Mouse (Mus musculus) WW6 (cell line): ENCODE measurements around the gene Uroc1.

Experiments used
- DNase-seq: peaks from one replicate; pipeline ENCODE4 v3.0.0-alpha.2; 2013; ENCODE audit warnings: low read depth, low spot score

Uroc1 gene

GRCm38 (mm10) chr6:90332561-90333425 is at the start of gene Uroc1:
Gene Uroc1, plus strand, starts transcription at chr6:90333284.
- no peak for DNase-seq

GRCm38 (mm10) chr6:90288265-90288664 is 44.8 kb upstream of the Uroc1 start:
- no peak for DNase-seq

GRCm38 (mm10) chr6:90300919-90301318 is 32.2 kb upstream of the Uroc1 start, which contains the start of gene BC048671:
Gene BC048671, plus strand, starts transcription at chr6:90301219.
- DNase-seq, result no peak

GRCm38 (mm10) chr6:90306315-90306975 is 26.6 kb upstream of the Uroc1 start:
- DNase-seq, result no peak

DNA sequence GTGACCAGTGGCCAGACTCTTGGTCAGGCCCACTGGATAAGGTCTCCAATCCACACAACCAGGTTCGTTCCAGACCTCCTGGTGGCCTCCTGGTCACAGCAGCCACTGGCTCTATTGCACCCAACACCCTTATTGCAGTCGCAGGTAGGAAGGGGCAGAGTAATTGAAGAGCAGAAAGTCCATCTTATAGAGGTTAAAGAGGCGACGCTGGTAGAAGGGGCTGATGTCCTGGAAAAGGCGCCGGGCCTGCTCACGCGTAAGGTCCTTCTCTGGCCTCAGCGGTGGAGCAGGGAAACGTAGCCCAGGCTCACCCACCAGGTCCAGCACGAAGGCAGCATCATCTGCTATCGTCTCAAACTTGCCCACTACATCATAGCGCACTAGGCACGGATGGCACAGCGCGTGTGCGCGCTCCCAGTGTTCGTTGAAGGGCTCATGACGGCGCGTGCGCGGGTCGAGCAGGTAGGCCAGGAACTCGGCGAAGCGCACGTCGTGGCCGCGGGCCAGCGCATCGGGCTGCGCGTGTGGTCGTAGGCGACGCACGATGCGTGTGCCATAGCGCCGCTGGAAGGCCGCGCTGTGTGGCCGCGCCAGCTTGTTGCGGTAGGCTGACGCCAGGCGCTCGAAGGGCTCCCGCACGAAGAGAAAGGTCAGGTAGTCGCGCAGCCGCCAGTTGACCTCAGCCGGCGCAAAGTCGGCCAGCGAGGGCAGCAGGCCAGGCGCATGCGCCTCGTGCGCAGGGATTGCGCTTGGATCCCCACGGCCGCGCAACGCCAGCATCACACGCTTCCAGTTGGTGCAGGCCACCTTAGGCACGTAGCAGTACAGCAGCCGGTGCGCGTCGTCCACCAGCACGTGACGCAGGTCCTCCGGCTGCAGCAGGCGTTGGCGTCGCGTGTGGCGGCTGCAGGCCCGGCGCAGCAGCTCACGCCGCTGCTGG is 24.0 kb upstream of the Uroc1 start:
- DNase-seq, result no peak

DNA sequence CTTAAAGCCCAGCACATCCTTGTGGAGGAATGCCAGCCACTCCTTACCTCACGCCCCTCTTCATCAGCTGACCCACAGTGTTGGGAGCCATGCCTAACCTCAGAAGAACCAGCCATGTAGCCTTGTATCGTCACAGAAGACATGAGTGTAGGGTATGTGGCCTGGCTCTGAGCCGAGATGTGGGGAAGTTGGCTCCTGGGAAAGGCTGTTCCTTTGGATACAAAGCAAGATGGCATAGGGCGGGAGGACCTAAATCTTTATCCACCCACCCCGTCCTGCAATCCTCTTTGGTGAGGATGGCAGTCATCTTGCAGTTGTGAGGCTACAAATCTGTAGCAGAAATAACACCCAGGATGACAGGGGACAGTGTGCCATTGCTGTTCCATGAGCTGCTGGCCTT is 17.1 kb upstream of the Uroc1 start:
- DNase-seq, result no peak

GRCm38 (mm10) chr6:90317510-90318258 is 15.4 kb upstream of the Uroc1 start:
- no peak for DNase-seq

- DNase-seq, result no peak
Observed at GRCm38 (mm10) chr6:90319019-90319418, 14.1 kb upstream of the Uroc1 start.

DNA sequence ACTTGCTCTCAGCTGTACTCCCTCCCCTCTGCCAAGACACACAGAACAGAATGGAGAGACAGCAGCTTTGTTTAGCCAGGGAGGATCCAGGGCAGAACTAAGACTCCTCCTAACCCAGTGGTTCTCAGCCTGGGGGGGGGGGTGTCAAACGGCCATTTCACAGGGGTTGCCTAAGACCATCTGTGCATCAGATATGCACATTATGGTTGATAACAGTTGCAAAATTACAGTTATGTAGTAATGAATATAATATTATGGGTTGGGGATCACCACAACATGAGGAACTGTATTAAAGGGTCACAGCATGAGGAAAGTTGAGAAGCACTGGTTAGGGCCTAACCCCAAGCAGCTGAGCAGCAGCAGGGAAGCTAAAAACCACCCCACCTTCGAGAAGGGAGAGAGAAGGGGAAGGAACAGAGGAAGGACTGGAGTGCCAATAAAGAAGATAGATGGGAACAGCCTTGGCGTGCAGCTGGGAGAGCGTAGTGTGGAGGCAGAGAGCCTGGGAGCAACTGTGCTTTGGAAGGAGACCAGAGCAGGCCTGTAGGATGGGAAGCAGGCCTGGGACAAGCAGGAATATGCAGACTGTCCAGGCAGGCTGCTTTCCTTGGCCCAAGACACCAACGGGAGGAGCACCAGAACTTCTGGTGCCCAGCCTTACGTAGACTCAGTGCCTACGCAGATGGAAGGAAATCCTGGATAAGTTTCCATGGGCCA is 13.5 kb upstream of the Uroc1 start:
- DNase-seq, result no peak

DNA sequence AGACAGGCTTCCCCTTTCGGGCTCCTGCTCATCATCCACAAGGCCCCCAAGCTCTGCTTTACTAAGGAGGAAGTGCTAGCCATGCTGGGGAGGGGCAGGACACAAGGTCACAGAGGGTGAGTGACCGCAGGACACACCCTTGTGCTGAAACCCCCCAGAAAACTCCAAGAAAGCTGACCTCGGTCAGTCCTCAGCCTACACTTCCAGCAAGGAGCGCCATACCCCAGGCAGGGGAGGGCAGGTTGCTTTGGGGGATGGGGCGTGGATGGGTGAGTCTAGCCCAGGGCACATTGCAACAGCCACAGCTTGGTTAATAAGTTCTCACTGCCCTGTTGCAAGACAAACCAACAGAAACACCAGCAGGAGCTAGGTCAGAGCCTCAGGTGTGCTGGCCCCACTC is 12.7 kb upstream of the Uroc1 start:
- no peak for DNase-seq

- DNase-seq, result no peak
Observed at GRCm38 (mm10) chr6:90321811-90322210, 11.3 kb upstream of the Uroc1 start.

DNA sequence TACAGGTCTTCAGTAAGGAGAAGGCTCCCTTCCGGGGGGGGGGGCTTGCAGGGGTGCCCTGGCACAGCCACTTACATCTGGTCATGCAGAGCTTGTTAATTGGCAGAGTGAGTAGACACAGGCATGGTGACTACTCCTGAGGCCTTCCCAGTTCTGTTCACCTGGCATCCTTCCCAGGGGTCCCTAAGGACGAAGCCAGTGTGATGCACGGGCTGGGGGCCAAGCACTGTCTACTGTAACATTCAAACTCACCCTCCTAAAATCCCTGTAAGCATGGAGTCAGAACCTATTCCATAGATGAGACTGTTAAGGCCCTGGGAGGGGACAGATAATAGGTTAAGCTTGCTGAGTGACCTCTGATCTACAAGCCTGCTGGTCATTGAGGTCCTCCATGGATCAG is 9.1 kb upstream of the Uroc1 start:
- DNase-seq, result no peak

GRCm38 (mm10) chr6:90324463-90324862 is 8.6 kb upstream of the Uroc1 start:
- DNase-seq, result no peak

GRCm38 (mm10) chr6:90324991-90325390 is 8.1 kb upstream of the Uroc1 start, which contains the start of gene Chst13:
Gene Chst13, minus strand, starts transcription at chr6:90325185.
- DNase-seq, result no peak

- DNase-seq, result no peak
Observed at GRCm38 (mm10) chr6:90327670-90328069, 5.4 kb upstream of the Uroc1 start.

DNA sequence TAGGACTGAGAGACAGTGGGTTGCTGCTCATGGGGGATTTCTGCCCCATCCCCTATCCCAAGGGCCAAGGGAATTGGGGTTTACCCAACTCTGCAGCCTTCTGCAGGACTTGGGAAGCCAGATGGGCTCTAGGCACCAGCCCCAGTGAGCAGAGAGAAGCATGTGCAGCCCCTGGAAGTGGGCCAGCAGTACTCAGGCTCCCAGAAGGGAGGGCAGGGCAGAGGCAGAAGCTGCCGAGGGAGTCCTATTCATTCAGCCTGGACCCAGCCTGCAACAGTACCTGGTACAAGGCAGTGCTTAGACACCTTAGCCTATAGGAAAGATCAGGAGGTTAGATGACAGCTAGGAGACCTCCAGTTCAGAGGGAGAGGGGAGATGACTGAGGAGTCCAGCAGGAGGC is 3.1 kb upstream of the Uroc1 start:
- DNase-seq, result no peak

- DNase-seq, result no peak
Observed at GRCm38 (mm10) chr6:90334244-90334643, 1.2 kb downstream of the Uroc1 start.

GRCm38 (mm10) chr6:90342343-90342742 is 9.3 kb downstream of the Uroc1 start:
- DNase-seq, result no peak

DNA sequence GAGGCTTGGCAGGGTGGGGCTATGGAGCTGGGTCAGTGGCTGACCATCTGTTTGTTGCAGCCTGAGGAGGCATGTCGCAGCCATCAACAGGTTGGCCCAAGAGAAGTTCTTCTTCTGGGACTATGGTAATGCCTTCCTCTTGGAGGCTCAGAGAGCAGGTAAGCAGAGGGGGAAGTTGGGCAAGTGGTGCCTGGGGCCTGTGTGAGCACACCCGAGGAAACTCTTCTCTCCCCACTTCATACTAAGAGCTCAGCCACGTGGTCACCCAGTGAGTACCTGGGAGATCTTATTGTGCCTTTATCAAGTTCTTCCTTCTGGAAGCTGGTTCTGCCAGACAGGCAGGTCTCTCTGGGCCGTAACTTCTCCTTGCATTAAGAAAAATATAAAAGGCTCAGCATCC is 14.1 kb downstream of the Uroc1 start:
- no peak for DNase-seq

DNA sequence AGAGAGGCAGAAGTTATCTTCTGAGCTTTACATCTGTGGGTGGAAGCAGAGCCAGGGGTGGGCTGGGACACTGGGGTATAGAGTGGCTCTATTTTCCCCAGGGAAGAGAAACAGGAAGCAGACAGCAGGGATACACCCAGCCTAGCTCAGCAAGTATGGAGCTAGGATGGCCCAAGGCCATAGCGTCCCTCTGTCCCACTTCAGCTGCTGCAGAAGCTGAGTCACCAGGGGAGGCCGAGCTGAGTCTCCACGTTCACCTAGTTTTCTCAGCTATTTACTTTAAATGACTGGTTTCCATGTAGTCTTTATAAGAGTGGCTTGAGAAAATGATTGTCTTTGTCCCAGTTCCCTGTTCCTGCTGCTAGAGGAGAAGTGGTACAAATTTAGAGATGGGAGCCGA is 15.4 kb downstream of the Uroc1 start:
- no peak for DNase-seq
